Mouse (Mus musculus) olfactory bulb, adult 2 months (tissue): ENCODE data around the gene Ergic1.

Source experiments
- CTCF ChIP-seq: fragments of 200-500 bp; IDR thresholded peaks from 2 replicates; pipeline ENCODE4 v1.5.1; 2012; ENCODE audit warnings: low read depth, mild to moderate bottlenecking, low read length, moderate library complexity; ENCODE audit not compliant: insufficient read depth
- POLR2A ChIP-seq: fragments of 200-500 bp; IDR thresholded peaks from 2 replicates; pipeline ENCODE4 v1.6.1; 2012; ENCODE audit warnings: mild to moderate bottlenecking, low read depth, low read length, moderate library complexity; ENCODE audit not compliant: insufficient read depth

GRCm38 (mm10) chr17:26658854-26659572 lies 97.7 kb downstream of the Ergic1 start:
- TF ChIP-seq POLR2A (no peak), CTCF (no peak)
